Mouse (Mus musculus): Measurements from ENCODE around the gene Cpxm2. TPM values are rescaled to one million over a fixed set of nuclear protein-coding genes. Genes with fewer than 3 reads are reported as not detected.

Gene Cpxm2
- polyA plus RNA-seq, 1 experiment from 2014 or later: 1.2 TPM

GRCm38 (mm10) chr7:132026671-132027070 lies 127.9 kb downstream of the Cpxm2 start:
- Histone ChIP-seq H3K36me3 (ENCODE audit: control insufficient read depth, insufficient read depth, low read length) (no peaks in the 10 kb centered on the region), H3K27ac (ENCODE audit: low read depth, low read length) (no peak overlapping the region), H3K4me3 (ENCODE audit: low read depth, low read length) (no peak overlapping the region), H3K4me1 (ENCODE audit: control insufficient read depth, insufficient read depth, low read length) (peaks cover 6% of the 10 kb centered on the region), H3K9me3 (replicated peaks; ENCODE audit: control insufficient read depth, low read length) (no peaks in the 10 kb centered on the region), H3K4me2 (ENCODE audit: low read length) (no peak overlapping the region), H3K27me3 (replicated peaks; ENCODE audit: control insufficient read depth, insufficient read depth, low read length) (no peaks in the 10 kb centered on the region), H3K9ac (ENCODE audit: low read length) (no peak overlapping the region)
- ATAC-seq: no peak
- no peak for DNase-seq (ENCODE audit: low spot score)
- 77% methylated on average over 6 of the region's 6 CpGs for WGBS

- H3K9ac ChIP-seq (ENCODE audit: low read length): no peak overlapping the region
- no peaks in the 10 kb centered on the region for H3K27me3 ChIP-seq (replicated peaks; ENCODE audit: control insufficient read depth, insufficient read depth, low read length)
- H3K9me3 ChIP-seq (replicated peaks; ENCODE audit: control insufficient read depth, low read length): no peaks in the 10 kb centered on the region
- DNase-seq (ENCODE audit: low spot score) (no peak), ATAC-seq (no peak)
- no peak overlapping the region for H3K27ac ChIP-seq (ENCODE audit: low read depth, low read length)
- H3K4me3 ChIP-seq (ENCODE audit: low read depth, low read length): no peak overlapping the region
- H3K4me1 ChIP-seq (ENCODE audit: control insufficient read depth, insufficient read depth, low read length): peaks cover 3% of the 10 kb centered on the region
- 66% methylated on average over 6 of the region's 6 CpGs for WGBS
- no peaks in the 10 kb centered on the region for H3K36me3 ChIP-seq (ENCODE audit: control insufficient read depth, insufficient read depth, low read length)
- no peak overlapping the region for H3K4me2 ChIP-seq (ENCODE audit: low read length)
Measured at GRCm38 (mm10) chr7:132025591-132025990, 128.9 kb downstream of the Cpxm2 start.

- peaks cover 18% of the 10 kb centered on the region for H3K4me1 ChIP-seq (ENCODE audit: control insufficient read depth, insufficient read depth, low read length)
- H3K4me3 ChIP-seq (ENCODE audit: low read depth, low read length): no peak overlapping the region
- no peak overlapping the region for H3K9ac ChIP-seq (ENCODE audit: low read length)
- H3K4me2 ChIP-seq (ENCODE audit: low read length): no peak overlapping the region
- H3K27me3 ChIP-seq (replicated peaks; ENCODE audit: control insufficient read depth, insufficient read depth, low read length): no peaks in the 10 kb centered on the region
- DNase-seq (ENCODE audit: low spot score) (no peak), ATAC-seq (no peak)
- no peak overlapping the region for H3K27ac ChIP-seq (ENCODE audit: low read depth, low read length)
- no peaks in the 10 kb centered on the region for H3K9me3 ChIP-seq (replicated peaks; ENCODE audit: control insufficient read depth, low read length)
- H3K36me3 ChIP-seq (ENCODE audit: control insufficient read depth, insufficient read depth, low read length): no peaks in the 10 kb centered on the region
- WGBS: 49% methylated on average over 3 of the region's 3 CpGs
Measured at GRCm38 (mm10) chr7:132015933-132016332, 138.6 kb downstream of the Cpxm2 start.

GRCm38 (mm10) chr7:132015193-132015592 lies 139.3 kb downstream of the Cpxm2 start:
- Histone ChIP-seq H3K9me3 (replicated peaks; ENCODE audit: control insufficient read depth, low read length) (no peaks in the 10 kb centered on the region), H3K4me3 (ENCODE audit: low read depth, low read length) (no peak overlapping the region), H3K27ac (ENCODE audit: low read depth, low read length) (no peak overlapping the region), H3K4me2 (ENCODE audit: low read length) (no peak overlapping the region), H3K36me3 (ENCODE audit: control insufficient read depth, insufficient read depth, low read length) (no peaks in the 10 kb centered on the region), H3K9ac (ENCODE audit: low read length) (no peak overlapping the region), H3K27me3 (replicated peaks; ENCODE audit: control insufficient read depth, insufficient read depth, low read length) (no peaks in the 10 kb centered on the region), H3K4me1 (ENCODE audit: control insufficient read depth, insufficient read depth, low read length) (peaks cover 18% of the 10 kb centered on the region)
- WGBS: 4% methylated on average over 3 of the region's 3 CpGs
- ATAC-seq (no peak), DNase-seq (ENCODE audit: low spot score) (no peak)

GRCm38 (mm10) chr7:132013970-132014369 lies 140.6 kb downstream of the Cpxm2 start:
- Histone ChIP-seq H3K4me2 (ENCODE audit: low read length) (no peak overlapping the region), H3K4me3 (ENCODE audit: low read depth, low read length) (no peak overlapping the region), H3K27me3 (replicated peaks; ENCODE audit: control insufficient read depth, insufficient read depth, low read length) (no peaks in the 10 kb centered on the region), H3K9ac (ENCODE audit: low read length) (no peak overlapping the region), H3K36me3 (ENCODE audit: control insufficient read depth, insufficient read depth, low read length) (no peaks in the 10 kb centered on the region), H3K4me1 (ENCODE audit: control insufficient read depth, insufficient read depth, low read length) (peaks cover 18% of the 10 kb centered on the region), H3K9me3 (replicated peaks; ENCODE audit: control insufficient read depth, low read length) (no peaks in the 10 kb centered on the region), H3K27ac (ENCODE audit: low read depth, low read length) (no peak overlapping the region)
- WGBS: 90% methylated on average over 5 of the region's 5 CpGs
- ATAC-seq (no peak), DNase-seq (ENCODE audit: low spot score) (no peak)

GRCm38 (mm10) chr7:132012969-132013679 lies 141.4 kb downstream of the Cpxm2 start:
- H3K27me3 ChIP-seq (replicated peaks; ENCODE audit: control insufficient read depth, insufficient read depth, low read length): no peaks in the 10 kb centered on the region
- DNase-seq (ENCODE audit: low spot score) (peak; percentile 87), ATAC-seq (peak; percentile 82)
- WGBS: 4% methylated on average over 1 of the region's 1 CpGs
- H3K9me3 ChIP-seq (replicated peaks; ENCODE audit: control insufficient read depth, low read length): no peaks in the 10 kb centered on the region
- H3K27ac ChIP-seq (ENCODE audit: low read depth, low read length): 0 out of 2 replicates have a peak overlapping the region, but pooled peaks have one; percentile 36
- peaks cover 18% of the 10 kb centered on the region for H3K4me1 ChIP-seq (ENCODE audit: control insufficient read depth, insufficient read depth, low read length)
- no peak overlapping the region for H3K9ac ChIP-seq (ENCODE audit: low read length)
- H3K4me2 ChIP-seq (ENCODE audit: low read length): no peak overlapping the region
- no peak overlapping the region for H3K4me3 ChIP-seq (ENCODE audit: low read depth, low read length)
- H3K36me3 ChIP-seq (ENCODE audit: control insufficient read depth, insufficient read depth, low read length): no peaks in the 10 kb centered on the region

- Histone ChIP-seq H3K4me1 (ENCODE audit: control insufficient read depth, insufficient read depth, low read length) (peaks cover 19% of the 10 kb centered on the region), H3K9ac (ENCODE audit: low read length) (no peak overlapping the region), H3K4me3 (ENCODE audit: low read depth, low read length) (no peak overlapping the region), H3K27me3 (replicated peaks; ENCODE audit: control insufficient read depth, insufficient read depth, low read length) (no peaks in the 10 kb centered on the region), H3K27ac (ENCODE audit: low read depth, low read length) (no peak overlapping the region), H3K36me3 (ENCODE audit: control insufficient read depth, insufficient read depth, low read length) (no peaks in the 10 kb centered on the region), H3K4me2 (ENCODE audit: low read length) (no peak overlapping the region), H3K9me3 (replicated peaks; ENCODE audit: control insufficient read depth, low read length) (no peaks in the 10 kb centered on the region)
- WGBS: 82% methylated on average over 7 of the region's 7 CpGs
- no peak for DNase-seq (ENCODE audit: low spot score)
- ATAC-seq: no peak
Measured at GRCm38 (mm10) chr7:132009002-132009401, 145.5 kb downstream of the Cpxm2 start.

- WGBS: 38% methylated on average over 14 of the region's 14 CpGs
- Histone ChIP-seq H3K9me3 (replicated peaks; ENCODE audit: control insufficient read depth, low read length) (no peaks in the 10 kb centered on the region), H3K9ac (ENCODE audit: low read length) (no peak overlapping the region), H3K36me3 (ENCODE audit: control insufficient read depth, insufficient read depth, low read length) (no peaks in the 10 kb centered on the region), H3K4me3 (ENCODE audit: low read depth, low read length) (no peak overlapping the region), H3K4me1 (ENCODE audit: control insufficient read depth, insufficient read depth, low read length) (0 out of 2 replicates have a peak, but pooled peaks cover 3% of the 10 kb centered on the region), H3K27me3 (replicated peaks; ENCODE audit: control insufficient read depth, insufficient read depth, low read length) (no peaks in the 10 kb centered on the region), H3K4me2 (ENCODE audit: low read length) (no peak overlapping the region), H3K27ac (ENCODE audit: low read depth, low read length) (no peak overlapping the region)
- ATAC-seq (no peak), DNase-seq (ENCODE audit: low spot score) (peak; percentile 22)
Measured at GRCm38 (mm10) chr7:132005996-132006696, 148.4 kb downstream of the Cpxm2 start.

- H3K9me3 ChIP-seq (replicated peaks; ENCODE audit: control insufficient read depth, low read length): no peaks in the 10 kb centered on the region
- no peak overlapping the region for H3K4me2 ChIP-seq (ENCODE audit: low read length)
- H3K27me3 ChIP-seq (replicated peaks; ENCODE audit: control insufficient read depth, insufficient read depth, low read length): no peaks in the 10 kb centered on the region
- ATAC-seq: no peak
- H3K4me1 ChIP-seq (ENCODE audit: control insufficient read depth, insufficient read depth, low read length): no peaks in the 10 kb centered on the region
- 78% methylated on average over 3 of the region's 3 CpGs for WGBS
- DNase-seq (ENCODE audit: low spot score): no peak
- no peak overlapping the region for H3K27ac ChIP-seq (ENCODE audit: low read depth, low read length)
- no peak overlapping the region for H3K4me3 ChIP-seq (ENCODE audit: low read depth, low read length)
- H3K36me3 ChIP-seq (ENCODE audit: control insufficient read depth, insufficient read depth, low read length): no peaks in the 10 kb centered on the region
- no peak overlapping the region for H3K9ac ChIP-seq (ENCODE audit: low read length)
Measured at GRCm38 (mm10) chr7:131992873-131993272, 161.7 kb downstream of the Cpxm2 start.

Measured in forebrain, embryonic 14.5 days (tissue).